Mouse (Mus musculus) cerebral cortex, adult 2 months (tissue): ENCODE results near the gene Plcl1.

Experiments
- WGBS: fragments of 180-500 bp; shearing (Covaris S2); methylation state at CpG from one replicate; pipeline ENCODE4 v1.1.7; 2018; 5-methylcytosine and 5-hydroxymethylcytosine counted together

Gene Plcl1

GRCm38 (mm10) chr1:55405272-55406022, at the start of gene Plcl1:
TSS of gene Plcl1 (plus strand) at chr1:55405921.
- WGBS, result under 1% methylated on average over 51 of the region's 51 CpGs

GRCm38 (mm10) chr1:55362634-55363033, 43.1 kb upstream of the Plcl1 start:
- WGBS, result 46% methylated on average over 49 of the region's 49 CpGs

GRCm38 (mm10) chr1:55363044-55363565, 42.6 kb upstream of the Plcl1 start, which contains the start of gene Boll:
TSS of gene Boll (minus strand) at chr1:55363469.
- WGBS, result 14% methylated on average over 57 of the region's 68 CpGs

GRCm38 (mm10) chr1:55363586-55363985, 42.1 kb upstream of the Plcl1 start:
- WGBS, result 2% methylated on average over 27 of the region's 27 CpGs

GRCm38 (mm10) chr1:55372626-55373025, 33.1 kb upstream of the Plcl1 start:
- WGBS, result 91% methylated on average over 3 of the region's 3 CpGs

GRCm38 (mm10) chr1:55380527-55380926, 25.2 kb upstream of the Plcl1 start:
- 73% methylated on average over 2 of the region's 2 CpGs for WGBS

GRCm38 (mm10) chr1:55383114-55383773, 22.5 kb upstream of the Plcl1 start:
- 17% methylated on average over 9 of the region's 9 CpGs for WGBS

- 37% methylated on average over 5 of the region's 5 CpGs for WGBS
Observed at GRCm38 (mm10) chr1:55399891-55400290, 5.8 kb upstream of the Plcl1 start.

- WGBS, result 3% methylated on average over 3 of the region's 3 CpGs
Observed at GRCm38 (mm10) chr1:55404439-55404838, 1.3 kb upstream of the Plcl1 start.

GRCm38 (mm10) chr1:55406023-55406413, 297 bp downstream of the Plcl1 start:
- under 1% methylated on average over 42 of the region's 42 CpGs for WGBS

- 3% methylated on average over 35 of the region's 35 CpGs for WGBS
Observed at GRCm38 (mm10) chr1:55406531-55407375, 1.0 kb downstream of the Plcl1 start.

- 75% methylated on average over 2 of the region's 2 CpGs for WGBS
Observed at GRCm38 (mm10) chr1:55410670-55411069, 4.9 kb downstream of the Plcl1 start.

GRCm38 (mm10) chr1:55411079-55411478, 5.4 kb downstream of the Plcl1 start:
- WGBS, result 83% methylated on average over 2 of the region's 2 CpGs

- 69% methylated on average over 6 of the region's 6 CpGs for WGBS
Observed at GRCm38 (mm10) chr1:55412569-55412968, 6.8 kb downstream of the Plcl1 start.

- WGBS, result 72% methylated on average over 1 of the region's 1 CpGs
Observed at GRCm38 (mm10) chr1:55413534-55413933, 7.8 kb downstream of the Plcl1 start.

- WGBS, result 91% methylated on average over 3 of the region's 3 CpGs
Observed at GRCm38 (mm10) chr1:55418968-55419367, 13.2 kb downstream of the Plcl1 start.

- WGBS, result 50% methylated on average over 2 of the region's 2 CpGs
Observed at GRCm38 (mm10) chr1:55427607-55428006, 21.9 kb downstream of the Plcl1 start.

- 75% methylated on average over 2 of the region's 2 CpGs for WGBS
Observed at GRCm38 (mm10) chr1:55429051-55429450, 23.3 kb downstream of the Plcl1 start.

- 78% methylated on average over 1 of the region's 1 CpGs for WGBS
Observed at GRCm38 (mm10) chr1:55429708-55430107, 24.0 kb downstream of the Plcl1 start.

- WGBS, result 88% methylated on average over 3 of the region's 3 CpGs
Observed at GRCm38 (mm10) chr1:55430587-55430986, 24.9 kb downstream of the Plcl1 start.

GRCm38 (mm10) chr1:55436589-55436988, 30.9 kb downstream of the Plcl1 start:
- 69% methylated on average over 5 of the region's 5 CpGs for WGBS

GRCm38 (mm10) chr1:55437095-55437494, 31.4 kb downstream of the Plcl1 start:
- 76% methylated on average over 8 of the region's 8 CpGs for WGBS
